Mouse (Mus musculus): ENCODE results near the gene Zbtb39.
"Not testable (repeated sequence)": the region's sequence is repeated elsewhere in the genome, so short reads cannot be mapped to it uniquely, and the experiment has no call there.

Zbtb39 gene

DNA sequence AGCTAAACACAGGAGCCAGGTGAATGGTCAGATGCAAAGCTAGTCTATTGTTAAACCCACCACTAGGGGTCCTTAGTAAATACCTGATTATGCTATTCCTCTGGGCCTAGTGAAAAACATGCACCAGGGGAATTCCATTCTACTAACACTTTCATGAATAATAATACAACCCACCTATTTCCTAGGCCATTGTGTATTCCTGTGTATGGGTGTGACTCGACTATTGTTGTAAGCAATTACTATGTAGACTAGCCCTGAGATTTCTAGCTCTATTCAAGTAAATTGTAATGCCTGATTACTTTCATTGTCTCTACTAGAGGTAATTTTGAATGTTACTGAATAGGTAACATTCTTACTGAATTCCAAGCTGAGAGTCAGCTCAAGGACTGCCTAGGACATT, 46.1 kb downstream of the Zbtb39 start:
- in situ Hi-C loops (cut with MboI): not testable (repeated sequence)

Data from mature B cell (primary cell).